14 mouse cellular contexts compared by ENCODE assay signal in the genomic region with DNA sequence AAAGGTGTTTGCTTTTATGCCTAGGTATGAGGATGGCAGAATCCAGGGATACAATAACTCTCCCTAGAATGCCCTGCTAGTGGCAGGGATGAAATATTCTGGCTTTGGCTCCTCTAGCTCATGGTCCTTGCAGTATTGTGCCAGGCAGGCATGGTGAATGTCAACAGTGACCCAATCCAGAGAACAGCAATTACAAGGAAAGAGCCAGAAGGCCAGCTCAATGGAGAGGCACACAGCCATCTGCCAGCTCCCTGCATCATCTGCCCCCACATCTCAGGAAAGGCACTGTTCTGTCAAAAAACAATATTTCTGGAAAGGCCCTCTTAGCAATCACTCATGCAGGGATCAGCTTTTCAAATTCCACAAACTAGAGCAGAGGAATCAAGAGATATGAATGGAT.
DNase-seq lines count a peak whose midpoint lies in the region; ATAC-seq and TF ChIP-seq lines count a peak whose summit lies in the region.
"Had no signal": no experiment of that assay in that cellular context is flagged by ENCODE, and none has a peak within 500 bp of the region (broad histone marks: within the 10 kb centered on the region; RNA-seq: fewer than 3 reads in every experiment).

No protein-coding gene starts in this region.

- no peaks in the 10 kb centered on the region for H3K27me3 ChIP-seq in hindbrain, embryonic 16.5 days (replicated peaks; ENCODE audit: control insufficient read depth, insufficient read depth, low read length)
- H3K27me3 ChIP-seq in hindbrain, embryonic 12.5 days, result no peaks in the 10 kb centered on the region; the same call in 1 of the 2 replicates
- no peaks in the 10 kb centered on the region for H3K27me3 ChIP-seq in liver, postnatal 0 days (ENCODE audit: insufficient read depth, low read length)
- H3K27me3 ChIP-seq: CH12.LX; heart, embryonic 15.5 days; midbrain, embryonic 12.5 days had no signal

- no peak overlapping the region for H3K4me2 ChIP-seq in hindbrain, embryonic 16.5 days (ENCODE audit: low read length)
- no peak overlapping the region for H3K4me2 ChIP-seq in hindbrain, embryonic 12.5 days (replicated peaks)
- no peak overlapping the region for H3K4me2 ChIP-seq in liver, postnatal 0 days (ENCODE audit: low read depth, low read length)
- H3K4me2 ChIP-seq: heart, embryonic 15.5 days; midbrain, embryonic 12.5 days had no signal

- no peak overlapping the region for H3K4me3 ChIP-seq in hindbrain, embryonic 16.5 days (ENCODE audit: low read length)
- H3K4me3 ChIP-seq in hindbrain, embryonic 12.5 days, result no peak overlapping the region
- no peak overlapping the region for H3K4me3 ChIP-seq in liver, postnatal 0 days (ENCODE audit: low read depth, low read length)
- H3K4me3 ChIP-seq: heart, embryonic 15.5 days; midbrain, embryonic 12.5 days had no signal

- ATAC-seq in hindbrain, embryonic 16.5 days, result peak; percentile 76; the same call in 1 of the 2 replicates
- no peak for ATAC-seq in hindbrain, embryonic 12.5 days (ENCODE audit: low FRiP score)
- peak; percentile 99 for ATAC-seq in cerebellum, adult (ENCODE audit: insufficient number of reproducible peaks, low FRiP score, low TSS enrichment)
- ATAC-seq in activated CD4-positive, CD25-positive, alpha-beta regulatory T cell, adult 4 months, result no peak
- no peak for ATAC-seq in liver, postnatal 0 days

- TF ChIP-seq EP300 in liver, postnatal 0 days (IDR thresholded peaks at IDR 0.05; ENCODE audit: low read depth), result no peak

- no peak overlapping the region; the same call in 1 of the 2 replicates for H3K27ac ChIP-seq in hindbrain, embryonic 16.5 days (ENCODE audit: low read depth, low read length)
- no peak overlapping the region for H3K27ac ChIP-seq in hindbrain, embryonic 12.5 days
- no peak overlapping the region for H3K27ac ChIP-seq in liver, postnatal 0 days (ENCODE audit: low read depth)
- H3K27ac ChIP-seq: heart, embryonic 15.5 days; liver, embryonic 14.5 days; midbrain, embryonic 12.5 days had no signal

- H3K36me3 ChIP-seq in hindbrain, embryonic 16.5 days (ENCODE audit: control insufficient read depth, insufficient read depth, low read length), result no peaks in the 10 kb centered on the region
- no peaks in the 10 kb centered on the region for H3K36me3 ChIP-seq in hindbrain, embryonic 12.5 days
- H3K36me3 ChIP-seq in liver, postnatal 0 days (replicated peaks; ENCODE audit: insufficient read depth, low read length), result no peaks in the 10 kb centered on the region
- H3K36me3 ChIP-seq: heart, embryonic 15.5 days; midbrain, embryonic 12.5 days had no signal

- TF ChIP-seq CTCF in liver, postnatal 0 days (IDR thresholded peaks at IDR 0.05; ENCODE audit: low read depth), result no peak

- H3K4me1 ChIP-seq in hindbrain, embryonic 16.5 days (ENCODE audit: control insufficient read depth, insufficient read depth, low read depth, low read length), result no peaks in the 10 kb centered on the region
- H3K4me1 ChIP-seq in hindbrain, embryonic 12.5 days, result no peaks in the 10 kb centered on the region
- H3K4me1 ChIP-seq in liver, postnatal 0 days (ENCODE audit: insufficient read depth), result no peaks in the 10 kb centered on the region

- no peak overlapping the region for H3K9ac ChIP-seq in hindbrain, embryonic 16.5 days (ENCODE audit: low read depth, low read length)
- H3K9ac ChIP-seq in hindbrain, embryonic 12.5 days, result no peak overlapping the region
- H3K9ac ChIP-seq in liver, postnatal 0 days (replicated peaks), result no peak overlapping the region
- H3K9ac ChIP-seq: heart, embryonic 15.5 days; liver, embryonic 14.5 days; midbrain, embryonic 12.5 days had no signal

- H3K9me3 ChIP-seq in hindbrain, embryonic 16.5 days (ENCODE audit: control insufficient read depth, low read length), result no peaks in the 10 kb centered on the region
- no peaks in the 10 kb centered on the region for H3K9me3 ChIP-seq in hindbrain, embryonic 12.5 days (replicated peaks)
- no peaks in the 10 kb centered on the region for H3K9me3 ChIP-seq in liver, postnatal 0 days (ENCODE audit: low read length)
- H3K9me3 ChIP-seq: heart, embryonic 15.5 days; midbrain, embryonic 12.5 days had no signal

- DNase-seq in cerebellum, adult 9-11 months, result peak; percentile 96
- peak; percentile 63 to 71 for DNase-seq in layer of hippocampus, adult 8-10 months (ENCODE audit: low spot score in 2 of 2)
- DNase-seq in liver, postnatal 0 days, result no peak
- DNase-seq in spleen, postnatal 14 days (ENCODE audit: low spot score in 2 of 2), result no peak
- DNase-seq: gastrocnemius, postnatal 25 days; kidney, postnatal 25 days had no signal

Comparison
In these comparisons a context has a peak if more than half of its experiments do, and no peak if none do; other contexts are left out.
1. ATAC-seq: peak in hindbrain, embryonic 16.5 days (single experiment) and cerebellum, adult (single experiment); none in hindbrain, embryonic 12.5 days (single experiment), activated CD4-positive, CD25-positive, alpha-beta regulatory T cell, adult 4 months (single experiment) and liver, postnatal 0 days (single experiment).
2. DNase-seq: peak in cerebellum, adult 9-11 months (single experiment) and layer of hippocampus, adult 8-10 months (2 of 2); none in liver, postnatal 0 days (single experiment) and spleen, postnatal 14 days (0 of 2).